Mouse (Mus musculus): ENCODE results near the gene B4galt3. TPM values are rescaled to one million over a fixed set of nuclear protein-coding genes. Genes with fewer than 3 reads are reported as not detected.

B4galt3 gene
- polyA plus RNA-seq (2012; rRNA removed): 72.0 and 75.8 TPM in 2 replicates

DNA sequence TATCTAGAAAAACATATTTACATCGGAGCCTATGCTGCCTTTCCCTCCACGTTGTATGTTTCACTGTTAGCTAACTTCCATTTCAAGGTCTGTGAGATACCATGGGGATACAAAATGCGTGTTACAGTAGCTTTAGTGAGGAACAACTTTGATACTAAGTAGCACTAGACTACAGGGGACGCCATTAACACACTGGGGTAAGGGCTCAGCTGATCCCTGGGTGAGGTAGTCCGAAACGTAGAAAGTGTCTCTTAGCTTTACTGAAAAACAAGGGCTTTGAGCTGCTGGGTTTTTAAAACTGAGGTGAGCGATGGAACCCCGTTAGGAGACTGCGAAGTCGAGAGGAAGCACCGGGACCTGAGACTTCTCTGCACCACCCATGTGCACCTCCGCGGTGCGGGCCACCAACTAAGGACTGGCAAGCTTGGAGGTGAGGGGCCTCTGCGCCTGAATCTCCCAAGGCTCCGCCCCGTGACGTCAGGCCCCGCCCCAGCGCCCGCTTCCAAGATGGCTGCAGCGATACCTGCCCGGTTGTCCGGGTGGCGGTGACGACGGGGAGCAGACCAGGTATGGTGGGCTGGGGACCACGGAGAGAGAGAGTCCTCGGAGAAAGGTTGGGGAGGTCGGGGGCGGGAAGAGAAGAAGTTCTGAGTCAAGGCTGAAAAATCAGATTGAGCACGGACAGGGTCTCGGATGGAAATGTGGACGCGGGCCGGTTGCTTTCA, at the start of gene B4galt3:
B4galt3 (plus strand) TSS at position 481 of the 725 bp plus-strand sequence.
- H3K4me1 ChIP-seq (ENCODE audit: control insufficient read depth, insufficient read depth, low read length): peaks cover 12% of the 10 kb centered on the region; the same call in 1 of the 2 replicates
- TF ChIP-seq POLR2A (IDR thresholded peaks at IDR 0.05; ENCODE audit: borderline replicate concordance, extremely low read depth, low read depth, low read length): peak; percentile 97
- TF ChIP-seq CTCF (IDR thresholded peaks at IDR 0.05; ENCODE audit: insufficient read depth, low read length): no peak
- DNase-seq: peak; percentile 99
- peak within 1 kb of the TSS; percentile 88 for H3K4me3 ChIP-seq (replicated peaks; ENCODE audit: extremely low read depth, low read depth, low read length)
- 4% methylated on average over 36 of the region's 36 CpGs for WGBS

- 6% methylated on average over 10 of the region's 10 CpGs for WGBS
- DNase-seq: peak; percentile 87
- TF ChIP-seq CTCF (IDR thresholded peaks at IDR 0.05; ENCODE audit: insufficient read depth, low read length) (peak; percentile 94), POLR2A (IDR thresholded peaks at IDR 0.05; ENCODE audit: borderline replicate concordance, extremely low read depth, low read depth, low read length) (no peak)
- Histone ChIP-seq H3K4me1 (ENCODE audit: control insufficient read depth, insufficient read depth, low read length) (peaks cover 9% of the 10 kb centered on the region), H3K4me3 (replicated peaks; ENCODE audit: extremely low read depth, low read depth, low read length) (no peak overlapping the region)
These were observed 49.3 kb upstream of the B4galt3 start for GRCm38 (mm10) chr1:171220871-171221270.

DNA sequence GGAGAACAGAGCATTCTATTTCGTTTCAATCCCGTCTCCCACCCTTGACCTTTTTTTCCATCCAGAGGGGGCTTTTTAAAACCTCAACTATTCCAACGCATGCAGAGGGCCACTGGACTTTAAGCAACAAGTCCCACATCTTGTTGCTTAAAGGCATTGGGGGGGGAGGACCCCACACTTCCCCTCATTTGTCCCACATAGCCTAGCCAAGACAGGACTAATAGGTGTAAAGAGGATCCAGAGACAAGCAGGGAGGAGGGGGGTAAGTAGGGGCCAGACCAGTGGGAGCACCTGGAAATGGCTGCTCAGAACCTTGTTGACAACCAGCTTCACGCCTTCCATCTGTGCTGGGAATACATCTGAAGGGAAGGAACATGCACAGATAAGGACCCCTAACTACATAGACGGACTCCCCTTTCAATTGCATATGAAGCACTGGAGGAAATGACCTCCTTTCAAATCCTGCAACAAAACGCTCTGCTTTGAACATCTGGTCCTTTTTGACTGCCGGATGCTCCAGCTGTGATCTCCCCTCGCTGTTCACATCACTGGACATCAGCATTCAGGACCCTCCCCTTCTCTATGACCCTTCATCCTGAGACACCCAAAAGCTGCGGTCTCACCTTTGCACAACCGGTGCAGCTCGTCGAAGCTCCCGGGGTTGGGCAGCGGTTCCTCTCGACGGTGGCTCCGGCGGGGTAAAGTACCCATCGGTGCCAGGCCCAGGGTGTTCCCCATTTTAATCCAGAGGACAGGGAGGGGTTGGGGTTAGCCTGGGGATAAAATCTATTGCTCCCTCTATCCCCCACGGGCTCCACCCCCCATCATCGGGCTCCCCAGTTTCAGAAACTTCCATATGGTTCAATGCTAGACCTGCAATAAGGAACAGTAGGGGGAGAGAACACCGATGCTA, 48.6 kb upstream of the B4galt3 start:
- no peak for DNase-seq

DNA sequence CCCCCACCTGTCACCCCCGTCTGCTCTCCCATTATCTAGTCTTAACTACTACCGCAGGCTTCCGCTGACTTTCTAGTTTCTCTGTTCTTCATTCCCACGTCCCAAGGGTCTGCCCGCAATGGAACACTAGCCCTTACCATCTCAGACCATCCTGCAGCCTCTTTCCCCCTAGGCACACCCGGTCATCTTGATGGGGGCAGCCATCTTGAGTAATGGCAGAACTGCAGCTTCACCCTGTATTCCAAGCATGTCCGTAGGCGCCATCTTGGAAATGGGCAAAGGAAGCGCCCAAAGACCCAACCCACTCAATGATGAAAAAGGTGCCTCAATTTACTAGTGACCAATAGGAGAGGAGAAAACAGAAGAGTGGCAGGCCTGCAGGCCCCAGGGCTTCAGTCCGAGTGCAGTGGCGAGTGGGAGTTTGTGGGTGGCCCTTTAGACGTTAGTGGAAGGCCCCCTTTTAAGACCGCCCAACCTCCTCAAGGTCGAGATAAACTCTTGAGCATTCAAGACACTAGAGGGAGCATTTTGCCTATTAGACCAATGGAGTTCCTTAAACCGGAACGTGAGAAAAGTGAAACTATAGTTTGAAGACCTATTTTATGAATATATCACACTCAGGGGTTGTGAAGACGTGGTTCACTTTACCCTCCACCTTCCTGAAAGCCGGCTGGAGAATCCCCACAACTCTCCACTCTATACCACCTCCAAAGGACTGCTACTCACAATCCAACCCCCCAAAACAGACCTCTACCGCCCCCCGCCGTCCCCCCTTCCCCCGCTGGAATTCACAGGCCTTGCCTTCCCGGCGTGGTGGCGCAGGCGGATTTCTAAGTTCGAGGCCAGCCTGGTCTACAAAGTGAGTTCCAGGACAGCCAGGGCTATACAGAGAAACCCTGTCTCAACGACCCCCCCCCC, 47.6 kb upstream of the B4galt3 start, which contains the start of gene Tomm40l:
Tomm40l (minus strand) TSS at position 277 of the 918 bp plus-strand sequence.
- TF ChIP-seq CTCF (IDR thresholded peaks at IDR 0.05; ENCODE audit: insufficient read depth, low read length): no peak
- peak; percentile 55; the same call in 1 of the 2 replicates for TF ChIP-seq POLR2A (IDR thresholded peaks at IDR 0.05; ENCODE audit: borderline replicate concordance, extremely low read depth, low read depth, low read length)
- H3K4me1 ChIP-seq (ENCODE audit: control insufficient read depth, insufficient read depth, low read length): peaks cover 9% of the 10 kb centered on the region
- H3K4me3 ChIP-seq (replicated peaks; ENCODE audit: extremely low read depth, low read depth, low read length): peak within 1 kb of the TSS; percentile 79
- DNase-seq: peak; percentile 85
- 1% methylated on average over 28 of the region's 28 CpGs for WGBS

More for the DNA sequence above, 48.6 kb upstream of the B4galt3 start:
- WGBS: 5% methylated on average over 22 of the region's 22 CpGs
- Histone ChIP-seq H3K4me1 (ENCODE audit: control insufficient read depth, insufficient read depth, low read length) (peaks cover 9% of the 10 kb centered on the region), H3K4me3 (replicated peaks; ENCODE audit: extremely low read depth, low read depth, low read length) (peak overlapping the region; percentile 79)
- no peak for TF ChIP-seq POLR2A (IDR thresholded peaks at IDR 0.05; ENCODE audit: borderline replicate concordance, extremely low read depth, low read depth, low read length)
- TF ChIP-seq CTCF (IDR thresholded peaks at IDR 0.05; ENCODE audit: insufficient read depth, low read length): no peak

DNA sequence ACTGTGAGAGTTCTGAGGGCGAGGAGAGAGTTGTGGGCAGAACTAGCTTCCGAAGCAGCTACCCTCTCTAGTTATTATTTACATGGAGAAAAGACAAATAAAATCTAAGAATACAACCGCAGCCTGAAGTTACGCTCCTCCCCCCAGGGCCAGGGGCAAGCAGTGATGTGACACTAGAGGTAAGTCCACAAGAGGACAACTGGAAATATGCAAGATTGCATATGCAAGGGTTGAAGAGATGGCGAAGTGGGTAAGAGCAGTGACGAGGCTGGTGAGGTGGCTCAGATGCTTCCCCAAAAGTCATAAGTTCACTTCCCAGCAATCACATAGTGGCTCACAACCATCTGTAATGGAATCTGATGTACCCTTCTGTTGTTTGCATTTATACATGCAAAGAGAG, 47.0 kb upstream of the B4galt3 start:
- peaks cover 9% of the 10 kb centered on the region for H3K4me1 ChIP-seq (ENCODE audit: control insufficient read depth, insufficient read depth, low read length)
- no peak for TF ChIP-seq CTCF (IDR thresholded peaks at IDR 0.05; ENCODE audit: insufficient read depth, low read length)
- no peak for TF ChIP-seq POLR2A (IDR thresholded peaks at IDR 0.05; ENCODE audit: borderline replicate concordance, extremely low read depth, low read depth, low read length)
- DNase-seq: no peak
- H3K4me3 ChIP-seq (replicated peaks; ENCODE audit: extremely low read depth, low read depth, low read length): peak overlapping the region; percentile 19
- WGBS: 52% methylated on average over 6 of the region's 6 CpGs

DNA sequence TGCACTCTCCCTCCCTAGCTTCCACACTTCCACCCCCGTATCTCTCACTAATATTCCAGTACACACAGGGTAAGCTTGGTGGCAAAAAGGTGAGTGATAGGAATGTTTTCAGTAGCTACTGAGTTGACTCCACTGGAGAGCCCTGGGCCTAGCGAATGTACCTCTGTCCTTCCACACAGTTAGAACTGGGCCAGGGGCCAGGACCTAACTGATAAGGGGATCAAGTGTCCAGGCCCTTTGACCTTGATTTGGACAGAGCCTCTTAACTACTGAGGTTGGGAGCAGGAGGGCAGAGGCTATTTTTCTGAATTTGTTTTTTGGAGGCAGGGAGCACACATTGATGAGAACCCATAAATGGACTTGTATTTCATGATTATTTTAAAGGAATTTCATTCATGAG, 46.3 kb upstream of the B4galt3 start:
- Histone ChIP-seq H3K4me1 (ENCODE audit: control insufficient read depth, insufficient read depth, low read length) (peaks cover 9% of the 10 kb centered on the region), H3K4me3 (replicated peaks; ENCODE audit: extremely low read depth, low read depth, low read length) (no peak overlapping the region)
- TF ChIP-seq POLR2A (IDR thresholded peaks at IDR 0.05; ENCODE audit: borderline replicate concordance, extremely low read depth, low read depth, low read length) (no peak), CTCF (IDR thresholded peaks at IDR 0.05; ENCODE audit: insufficient read depth, low read length) (no peak)
- DNase-seq: peak; percentile 49
- WGBS: 63% methylated on average over 2 of the region's 2 CpGs

GRCm38 (mm10) chr1:171224857-171225256, 45.3 kb upstream of the B4galt3 start, which contains the start of gene Apoa2:
TSS of gene Apoa2 (plus strand) at chr1:171225054.
- peaks cover 9% of the 10 kb centered on the region for H3K4me1 ChIP-seq (ENCODE audit: control insufficient read depth, insufficient read depth, low read length)
- TF ChIP-seq POLR2A (IDR thresholded peaks at IDR 0.05; ENCODE audit: borderline replicate concordance, extremely low read depth, low read depth, low read length) (no peak), CTCF (IDR thresholded peaks at IDR 0.05; ENCODE audit: insufficient read depth, low read length) (no peak)
- no peak for DNase-seq
- WGBS: 86% methylated on average over 5 of the region's 5 CpGs
- H3K4me3 ChIP-seq (replicated peaks; ENCODE audit: extremely low read depth, low read depth, low read length): no peak within 1 kb of the TSS

GRCm38 (mm10) chr1:171226780-171227179, 43.3 kb upstream of the B4galt3 start:
- H3K4me3 ChIP-seq (replicated peaks; ENCODE audit: extremely low read depth, low read depth, low read length): no peak overlapping the region
- WGBS: 68% methylated on average over 4 of the region's 4 CpGs
- DNase-seq: no peak
- no peaks in the 10 kb centered on the region; the same call in 1 of the 2 replicates for H3K4me1 ChIP-seq (ENCODE audit: control insufficient read depth, insufficient read depth, low read length)
- no peak for TF ChIP-seq POLR2A (IDR thresholded peaks at IDR 0.05; ENCODE audit: borderline replicate concordance, extremely low read depth, low read depth, low read length)
- TF ChIP-seq CTCF (IDR thresholded peaks at IDR 0.05; ENCODE audit: insufficient read depth, low read length): no peak

All from lung, adult 2 months (tissue).